Mouse (Mus musculus): ENCODE measurements at regions not wholly inside any gene's neighbourhood (a gene's known extent, or its start where the extent isn't known, plus 50 kb on each side); places are given as distances from the start of the nearest gene placed in this dataset.

DNA sequence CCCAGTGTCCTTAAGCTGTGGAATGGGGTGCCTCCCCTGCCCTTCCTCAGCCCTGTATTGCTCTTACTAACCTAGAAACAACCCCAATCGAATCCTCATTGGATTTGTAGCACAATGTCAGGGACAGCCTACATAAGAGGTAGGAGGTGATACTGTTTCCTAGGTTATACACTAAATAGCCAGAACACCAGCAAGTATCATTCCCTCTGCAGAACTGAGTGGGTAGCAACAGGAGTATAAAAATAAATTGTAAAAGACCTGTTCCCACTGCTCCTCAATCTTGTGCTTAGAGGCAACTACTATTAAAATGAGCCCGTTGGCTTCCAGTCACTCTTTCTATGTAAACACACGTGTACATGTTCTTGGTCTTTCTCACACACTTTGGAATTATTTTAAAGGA, 52.2 kb upstream of the Tnfaip3 start:
- peaks cover 11 to 20% of the 10 kb centered on the region in 2 experiments for H3K4me1 ChIP-seq (ENCODE audit: control insufficient read depth in 1 of 2, insufficient read depth in 2 of 2, low read length in 2 of 2)
- TF ChIP-seq MYB (IDR thresholded peaks at IDR 0.05; ENCODE audit: low read depth, low read length) = no peak
- TF ChIP-seq HCFC1 (IDR thresholded peaks at IDR 0.05; ENCODE audit: low read depth, low read length) = no peak
- TF ChIP-seq SMC3 (IDR thresholded peaks at IDR 0.05; ENCODE audit: low read depth, low read length) = no peak
- TF ChIP-seq POLR2A (IDR thresholded peaks at IDR 0.05; ENCODE audit: control insufficient read depth in 1 of 2, insufficient read depth in 1 of 2, low read depth in 1 of 2, low read length in 2 of 2, poor library complexity in 1 of 2) = no peak
- TF ChIP-seq RCOR1 (IDR thresholded peaks at IDR 0.05; ENCODE audit: low read depth, low read length) = no peak
- TF ChIP-seq USF2 (IDR thresholded peaks at IDR 0.05; ENCODE audit: borderline replicate concordance in 1 of 2, insufficient read depth in 1 of 2, low read depth in 1 of 2, low read length in 2 of 2) = no peak
- TF ChIP-seq MAX (IDR thresholded peaks at IDR 0.05; ENCODE audit: low read length) = no peak
- no peak overlapping the region for H3K4me3 ChIP-seq (ENCODE audit: control insufficient read depth in 1 of 2, insufficient read depth in 1 of 2, low read depth in 2 of 2, low read length in 2 of 2)
- H3K9ac ChIP-seq (ENCODE audit: control insufficient read depth, low read depth, low read length, poor library complexity, severe bottlenecking) = no peak overlapping the region
- H3K79me2 ChIP-seq (ENCODE audit: control insufficient read depth, insufficient read depth, low read length, poor library complexity) = no peaks in the 10 kb centered on the region; the same call in 1 of the 2 replicates
- H3K36me3 ChIP-seq (ENCODE audit: control insufficient read depth in 1 of 2, insufficient read depth in 2 of 2, low read length in 2 of 2) = peaks cover 0 to 29% of the 10 kb centered on the region in 2 experiments; a peak in 2 of 4 replicates
- no peak for DNase-seq (ENCODE audit: low read depth, low spot score)
- no peak overlapping the region for H3K27ac ChIP-seq (ENCODE audit: control insufficient read depth, low read depth, low read length)
- no peaks in the 10 kb centered on the region for H3K9me3 ChIP-seq (replicated peaks; ENCODE audit: insufficient read depth, low read length)
- H3K27me3 ChIP-seq (ENCODE audit: control insufficient read depth in 1 of 2, insufficient read depth in 2 of 2, low read length in 2 of 2) = no peaks in the 10 kb centered on the region

DNA sequence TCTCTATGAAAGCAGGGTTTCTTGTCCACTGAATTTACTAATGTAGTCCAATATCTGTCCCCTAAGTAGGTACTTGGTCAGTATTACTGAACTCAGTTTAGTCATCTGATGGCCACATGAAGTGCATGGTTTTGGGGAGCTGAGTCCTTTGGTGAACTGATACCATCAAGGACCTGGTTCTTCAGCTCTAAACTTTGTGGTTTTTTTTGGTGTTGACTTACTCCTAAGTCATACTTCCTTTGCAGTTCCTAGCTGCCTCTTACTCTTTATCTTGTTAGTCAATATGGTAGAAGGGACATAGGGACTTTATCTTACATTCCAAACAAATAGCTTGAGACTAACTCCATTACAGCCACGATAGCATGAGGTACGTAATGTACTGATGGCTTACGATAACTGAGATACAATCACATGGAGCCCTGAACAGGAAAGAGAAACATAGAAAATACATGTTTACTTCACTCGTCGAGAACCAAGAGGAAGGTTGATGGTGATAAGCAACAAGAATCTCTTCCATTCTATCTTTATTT, 51.4 kb upstream of the Tnfaip3 start:
- no peak overlapping the region for H3K27ac ChIP-seq (ENCODE audit: control insufficient read depth, low read depth, low read length)
- peaks cover 16 to 20% of the 10 kb centered on the region in 2 experiments for H3K4me1 ChIP-seq (ENCODE audit: control insufficient read depth in 1 of 2, insufficient read depth in 2 of 2, low read length in 2 of 2)
- TF ChIP-seq CTCF (IDR thresholded peaks at IDR 0.05 in 2 of 3, conservative IDR thresholded peaks at IDR 0.05 in 1 of 3; ENCODE audit: control insufficient read depth in 1 of 3, insufficient read depth in 1 of 3, low read depth in 2 of 3, low read length in 3 of 3, poor library complexity in 1 of 3, severe bottlenecking in 1 of 3) (no peak), BHLHE40 (IDR thresholded peaks at IDR 0.05; ENCODE audit: borderline replicate concordance, low read depth, low read length) (no peak), ETS1 (IDR thresholded peaks at IDR 0.05; ENCODE audit: low read depth, low read length) (no peak), MAFK (IDR thresholded peaks at IDR 0.05; ENCODE audit: borderline replicate concordance, low read depth, low read length) (no peak), JUND (IDR thresholded peaks at IDR 0.05; ENCODE audit: low read depth, low read length) (no peak), ZMIZ1 (IDR thresholded peaks at IDR 0.05; ENCODE audit: low read depth, low read length) (no peak), E2F4 (IDR thresholded peaks at IDR 0.05; ENCODE audit: borderline replicate concordance, low read depth, low read length) (no peak), CHD2 (IDR thresholded peaks at IDR 0.05; ENCODE audit: low read length) (no peak), GABPA (IDR thresholded peaks at IDR 0.05; ENCODE audit: low read depth, low read length) (no peak), RAD21 (IDR thresholded peaks at IDR 0.05; ENCODE audit: low read depth, low read length) (no peak), SMC3 (IDR thresholded peaks at IDR 0.05; ENCODE audit: low read depth, low read length) (no peak), POLR2A (IDR thresholded peaks at IDR 0.05; ENCODE audit: control insufficient read depth in 1 of 2, insufficient read depth in 1 of 2, low read depth in 1 of 2, low read length in 2 of 2, poor library complexity in 1 of 2) (no peak), ZKSCAN1 (IDR thresholded peaks at IDR 0.05; ENCODE audit: low read depth, low read length) (no peak), HCFC1 (IDR thresholded peaks at IDR 0.05; ENCODE audit: low read depth, low read length) (no peak), POLR2AphosphoS5 (IDR thresholded peaks at IDR 0.05; ENCODE audit: borderline replicate concordance, low read depth, low read length) (no peak), TCF12 (IDR thresholded peaks at IDR 0.05; ENCODE audit: low read depth, low read length) (no peak), UBTF (IDR thresholded peaks at IDR 0.05; ENCODE audit: borderline replicate concordance, insufficient read depth, low read depth, low read length) (no peak)
- H3K27me3 ChIP-seq (ENCODE audit: control insufficient read depth in 1 of 2, insufficient read depth in 2 of 2, low read length in 2 of 2) = no peaks in the 10 kb centered on the region
- H3K36me3 ChIP-seq (ENCODE audit: control insufficient read depth in 1 of 2, insufficient read depth in 2 of 2, low read length in 2 of 2) = peaks cover 0 to 29% of the 10 kb centered on the region in 2 experiments; a peak in 2 of 4 replicates
- H3K4me3 ChIP-seq (ENCODE audit: control insufficient read depth in 1 of 2, insufficient read depth in 1 of 2, low read depth in 2 of 2, low read length in 2 of 2) = no peak overlapping the region
- no peaks in the 10 kb centered on the region; the same call in 1 of the 2 replicates for H3K79me2 ChIP-seq (ENCODE audit: control insufficient read depth, insufficient read depth, low read length, poor library complexity)
- DNase-seq (ENCODE audit: low read depth, low spot score) = peak; percentile 7
- no peaks in the 10 kb centered on the region for H3K9me3 ChIP-seq (replicated peaks; ENCODE audit: insufficient read depth, low read length)
- no peak overlapping the region for H3K9ac ChIP-seq (ENCODE audit: control insufficient read depth, low read depth, low read length, poor library complexity, severe bottlenecking)
